Mouse (Mus musculus) heart, embryonic 11.5 days (tissue): Measurements from ENCODE around the gene A730061H03Rik. TPM values are rescaled to one million over a fixed set of nuclear protein-coding genes. Genes with fewer than 3 reads are reported as not detected.

Experiments used
- ATAC-seq: fragments of 200-750 bp; cut with Nextera tagmentation; replicated peaks from 2 replicates; pipeline ENCODE4 v1.8.0; 2017; ENCODE audit warnings: moderate library complexity; ENCODE audit not compliant: insufficient number of reproducible peaks, low FRiP score, low TSS enrichment
- H3K27ac ChIP-seq: fragments of 300-500 bp; sonication (generic); 2 replicates; pipeline ENCODE4 v1.5.1; 2014; ENCODE audit warnings: mild to moderate bottlenecking, low read depth, low read length
- H3K27me3 ChIP-seq: fragments of 300-500 bp; sonication (generic); 2 replicates; pipeline ENCODE4 v1.6.1; 2014; ENCODE audit warnings: mild to moderate bottlenecking, low read length, mixed read lengths; ENCODE audit not compliant: control insufficient read depth, insufficient read depth
- H3K36me3 ChIP-seq: fragments of 300-500 bp; sonication (generic); 2 replicates; pipeline ENCODE4 v1.6.1; 2014; ENCODE audit warnings: mild to moderate bottlenecking, low read length, moderate library complexity, mixed read lengths; ENCODE audit not compliant: control insufficient read depth, insufficient read depth
- H3K4me1 ChIP-seq: fragments of 300-500 bp; sonication (generic); 2 replicates; pipeline ENCODE4 v1.6.1; 2014; ENCODE audit warnings: low read length; ENCODE audit not compliant: control insufficient read depth, insufficient read depth
- H3K4me2 ChIP-seq: fragments of 300-500 bp; sonication (generic); 2 replicates; pipeline ENCODE4 v1.6.1; 2014; ENCODE audit warnings: mild to moderate bottlenecking, moderate library complexity
- H3K4me3 ChIP-seq: fragments of 300-500 bp; sonication (generic); 2 replicates; pipeline ENCODE4 v1.5.1; 2014; ENCODE audit warnings: low read depth, low read length
- H3K9ac ChIP-seq: fragments of 300-500 bp; sonication (generic); 2 replicates; pipeline ENCODE4 v1.6.1; 2014; ENCODE audit warnings: mild to moderate bottlenecking, low read depth, low read length, moderate library complexity
- H3K9me3 ChIP-seq: fragments of 300-500 bp; sonication (generic); replicated peaks from 2 replicates; pipeline ENCODE4 v1.6.1; 2016; ENCODE audit warnings: low read length; ENCODE audit not compliant: control insufficient read depth
- WGBS: fragments of 180-500 bp; shearing (Covaris S2); extraction: QIAGEN DNeasy Blood & Tissue Kit; methylation state at CpG from one replicate; pipeline ENCODE4 v1.1.7; 2014; ENCODE audit not compliant: insufficient replicate concordance; 5-methylcytosine and 5-hydroxymethylcytosine counted together
- polyA plus RNA-seq: library from polyadenylated mRNA; unstranded; fragments of >200 nt; fragmentation: Nextera tagmentation; extraction: Ambion mirVana; gene quantifications from 2 replicates; pipeline ENCODE4 v1.2.1, GENCODE M21; 2014

A730061H03Rik gene
- polyA plus RNA-seq, 1 experiment from 2014 or later = 1.3 TPM

GRCm38 (mm10) chr14:55559799-55560201, 406 bp downstream of the A730061H03Rik start, which contains the start of gene Dcaf11:
Gene Dcaf11 (plus strand): TSS chr14:55560006.
- H3K27me3 ChIP-seq = no peaks in the 10 kb centered on the region
- peaks cover 13% of the 10 kb centered on the region for H3K4me1 ChIP-seq
- peak within 1 kb of the TSS; percentile 84 for H3K9ac ChIP-seq
- 0% methylated on average over 27 of the region's 27 CpGs for WGBS
- H3K36me3 ChIP-seq = peaks cover 4% of the 10 kb centered on the region; the same call in 1 of the 2 replicates
- no peaks in the 10 kb centered on the region for H3K9me3 ChIP-seq
- peak within 1 kb of the TSS; percentile 70 for H3K4me2 ChIP-seq
- peak within 1 kb of the TSS; percentile 65 for H3K4me3 ChIP-seq
- peak within 1 kb of the TSS; percentile 98 for H3K27ac ChIP-seq
- ATAC-seq = peak; percentile 85

- Histone ChIP-seq H3K4me3 (peak overlapping the region; percentile 65), H3K27ac (peak overlapping the region; percentile 98; the same call in 1 of the 2 replicates), H3K4me2 (peak overlapping the region; percentile 70), H3K36me3 (no peaks in the 10 kb centered on the region), H3K4me1 (peaks cover 13% of the 10 kb centered on the region), H3K9me3 (no peaks in the 10 kb centered on the region), H3K9ac (no peak overlapping the region), H3K27me3 (no peaks in the 10 kb centered on the region)
- ATAC-seq = no peak
- 56% methylated on average over 6 of the region's 6 CpGs for WGBS
Observed at GRCm38 (mm10) chr14:55558740-55559448, 1.3 kb downstream of the A730061H03Rik start.

GRCm38 (mm10) chr14:55557587-55557986, 2.6 kb downstream of the A730061H03Rik start:
- Histone ChIP-seq H3K36me3 (no peaks in the 10 kb centered on the region), H3K4me1 (peaks cover 13% of the 10 kb centered on the region), H3K27ac (no peak overlapping the region), H3K4me2 (no peak overlapping the region), H3K9ac (no peak overlapping the region), H3K27me3 (no peaks in the 10 kb centered on the region), H3K4me3 (no peak overlapping the region), H3K9me3 (no peaks in the 10 kb centered on the region)
- 84% methylated on average over 3 of the region's 3 CpGs for WGBS
- ATAC-seq = no peak

GRCm38 (mm10) chr14:55557003-55557402, 3.2 kb downstream of the A730061H03Rik start:
- H3K4me2 ChIP-seq = no peak overlapping the region

GRCm38 (mm10) chr14:55555788-55556187, 4.4 kb downstream of the A730061H03Rik start:
- no peak overlapping the region for H3K4me2 ChIP-seq
- no peak overlapping the region for H3K9ac ChIP-seq
- no peak for ATAC-seq
- no peaks in the 10 kb centered on the region; the same call in 1 of the 2 replicates for H3K4me1 ChIP-seq
- no peaks in the 10 kb centered on the region for H3K36me3 ChIP-seq
- 59% methylated on average over 3 of the region's 3 CpGs for WGBS
- no peak overlapping the region for H3K4me3 ChIP-seq
- no peaks in the 10 kb centered on the region for H3K27me3 ChIP-seq
- H3K9me3 ChIP-seq = no peaks in the 10 kb centered on the region
- H3K27ac ChIP-seq = no peak overlapping the region

More at GRCm38 (mm10) chr14:55557003-55557402, 3.2 kb downstream of the A730061H03Rik start:
- no peaks in the 10 kb centered on the region for H3K27me3 ChIP-seq
- 23% methylated on average over 5 of the region's 5 CpGs for WGBS
- no peak overlapping the region for H3K27ac ChIP-seq
- peaks cover 10% of the 10 kb centered on the region for H3K4me1 ChIP-seq
- no peaks in the 10 kb centered on the region for H3K9me3 ChIP-seq
- no peaks in the 10 kb centered on the region for H3K36me3 ChIP-seq
- no peak for ATAC-seq
- no peak overlapping the region for H3K4me3 ChIP-seq
- H3K9ac ChIP-seq = no peak overlapping the region

GRCm38 (mm10) chr14:55554635-55555034, 5.6 kb downstream of the A730061H03Rik start:
- ATAC-seq = no peak
- H3K4me3 ChIP-seq = no peak overlapping the region

GRCm38 (mm10) chr14:55551794-55552193, 8.4 kb downstream of the A730061H03Rik start:
- Histone ChIP-seq H3K36me3 (peaks cover 4% of the 10 kb centered on the region; the same call in 1 of the 2 replicates), H3K27ac (no peak overlapping the region), H3K27me3 (no peaks in the 10 kb centered on the region), H3K4me2 (no peak overlapping the region), H3K4me1 (no peaks in the 10 kb centered on the region), H3K9ac (no peak overlapping the region), H3K4me3 (no peak overlapping the region), H3K9me3 (no peaks in the 10 kb centered on the region)
- 82% methylated on average over 8 of the region's 8 CpGs for WGBS
- ATAC-seq = no peak

More at GRCm38 (mm10) chr14:55554635-55555034, 5.6 kb downstream of the A730061H03Rik start:
- H3K9me3 ChIP-seq = no peaks in the 10 kb centered on the region
- no peak overlapping the region for H3K27ac ChIP-seq
- H3K4me1 ChIP-seq = no peaks in the 10 kb centered on the region; the same call in 1 of the 2 replicates
- no peaks in the 10 kb centered on the region for H3K27me3 ChIP-seq
- H3K4me2 ChIP-seq = no peak overlapping the region
- H3K9ac ChIP-seq = no peak overlapping the region
- no peaks in the 10 kb centered on the region for H3K36me3 ChIP-seq

GRCm38 (mm10) chr14:55551347-55551746, 8.9 kb downstream of the A730061H03Rik start:
- H3K36me3 ChIP-seq = peaks cover 4% of the 10 kb centered on the region; the same call in 1 of the 2 replicates
- H3K4me2 ChIP-seq = no peak overlapping the region
- no peak overlapping the region for H3K27ac ChIP-seq
- no peak overlapping the region for H3K9ac ChIP-seq
- ATAC-seq = no peak
- no peaks in the 10 kb centered on the region for H3K27me3 ChIP-seq
- no peaks in the 10 kb centered on the region for H3K9me3 ChIP-seq
- 67% methylated on average over 5 of the region's 5 CpGs for WGBS
- H3K4me3 ChIP-seq = no peak overlapping the region
- H3K4me1 ChIP-seq = no peaks in the 10 kb centered on the region

- no peaks in the 10 kb centered on the region for H3K9me3 ChIP-seq
- no peak overlapping the region for H3K9ac ChIP-seq
- H3K27me3 ChIP-seq = no peaks in the 10 kb centered on the region
- H3K4me2 ChIP-seq = no peak overlapping the region
- H3K4me3 ChIP-seq = no peak overlapping the region
- WGBS = 88% methylated on average over 6 of the region's 6 CpGs
- peaks cover 8% of the 10 kb centered on the region; the same call in 1 of the 2 replicates for H3K36me3 ChIP-seq
- no peak overlapping the region for H3K27ac ChIP-seq
- ATAC-seq = no peak
- H3K4me1 ChIP-seq = no peaks in the 10 kb centered on the region
Observed at GRCm38 (mm10) chr14:55550191-55550590, 10.0 kb downstream of the A730061H03Rik start.
